Mouse (Mus musculus) lung, postnatal 0 days (tissue): ENCODE results near the gene Sigirr. TPM values are rescaled to one million over a fixed set of nuclear protein-coding genes. Genes with fewer than 3 reads are reported as not detected.

ENCODE experiments used
- ATAC-seq: fragments of 200-750 bp; cut with Nextera tagmentation; 2 replicates; pipeline ENCODE4 v1.8.0; 2017; ENCODE audit warnings: moderate library complexity
- DNase-seq: peaks from one replicate; pipeline ENCODE4 v3.0.0-alpha.2; 2016; ENCODE audit warnings: low spot score
- H3K27ac ChIP-seq: fragments of 300-500 bp; sonication (generic); 2 replicates; pipeline ENCODE4 v1.5.1; 2014; ENCODE audit warnings: antibody characterized with exemption, mild to moderate bottlenecking, low read length, mixed read lengths
- H3K27me3 ChIP-seq: fragments of 300-500 bp; sonication (generic); replicated peaks from 2 replicates; pipeline ENCODE4 v1.6.1; 2014; ENCODE audit warnings: low read length, mixed read lengths; ENCODE audit not compliant: insufficient read depth
- H3K36me3 ChIP-seq: fragments of 300-500 bp; sonication (generic); 2 replicates; pipeline ENCODE4 v1.6.1; 2014; ENCODE audit warnings: low read length, mixed read lengths; ENCODE audit not compliant: insufficient read depth
- H3K4me1 ChIP-seq: fragments of 300-500 bp; sonication (generic); 2 replicates; pipeline ENCODE4 v1.6.1; 2014; ENCODE audit warnings: antibody characterized with exemption, low read depth, low read length, mixed read lengths; ENCODE audit not compliant: insufficient read depth
- H3K4me2 ChIP-seq: fragments of 300-500 bp; sonication (generic); replicated peaks from 2 replicates; pipeline ENCODE4 v1.6.1; 2014; ENCODE audit warnings: low read depth, mild to moderate bottlenecking, low read length, moderate library complexity, mixed read lengths
- H3K4me3 ChIP-seq: fragments of 300-500 bp; sonication (generic); 2 replicates; pipeline ENCODE4 v1.5.1; 2014; ENCODE audit warnings: low read depth, low read length
- H3K9ac ChIP-seq: fragments of 300-500 bp; sonication (generic); replicated peaks from 2 replicates; pipeline ENCODE4 v1.6.1; 2014; ENCODE audit warnings: low read depth, mild to moderate bottlenecking
- H3K9me3 ChIP-seq: fragments of 300-500 bp; sonication (generic); 2 replicates; pipeline ENCODE4 v1.6.1; 2016; ENCODE audit warnings: low read length, mixed read lengths
- CTCF ChIP-seq: IDR thresholded peaks from 2 replicates; pipeline ENCODE4 v1.5.1; 2016; ENCODE audit warnings: antibody characterized with exemption, mild to moderate bottlenecking
- EP300 ChIP-seq: IDR thresholded peaks from 2 replicates; pipeline ENCODE4 v1.6.1; 2016; ENCODE audit warnings: antibody characterized with exemption, mild to moderate bottlenecking, control low read depth
- WGBS: fragments of 180-500 bp; shearing (Covaris S2); extraction: QIAGEN DNeasy Blood & Tissue Kit; methylation state at CpG from one replicate; pipeline ENCODE4 v1.1.7; 2014; 5-methylcytosine and 5-hydroxymethylcytosine counted together
- polyA plus RNA-seq: library from polyadenylated mRNA; unstranded; fragments of >200 nt; fragmentation: Nextera tagmentation; extraction: Ambion mirVana; gene quantifications from 2 replicates; pipeline ENCODE4 v1.2.1, GENCODE M21; 2015

Sigirr gene
- polyA plus RNA-seq, 1 experiment from 2014 or later: 27.1 TPM

GRCm38 (mm10) chr7:141052016-141052415 lies 48.4 kb downstream of the Sigirr start:
- DNase-seq (no peak), ATAC-seq (no peak)
- Histone ChIP-seq H3K4me2 (no peak overlapping the region), H3K36me3 (no peaks in the 10 kb centered on the region), H3K9me3 (no peaks in the 10 kb centered on the region), H3K4me3 (no peak overlapping the region), H3K9ac (no peak overlapping the region), H3K27ac (no peak overlapping the region), H3K27me3 (no peaks in the 10 kb centered on the region), H3K4me1 (peaks cover 3% of the 10 kb centered on the region; the same call in 1 of the 2 replicates)
- TF ChIP-seq EP300 (no peak), CTCF (no peak)
- WGBS: 81% methylated on average over 4 of the region's 4 CpGs

DNA sequence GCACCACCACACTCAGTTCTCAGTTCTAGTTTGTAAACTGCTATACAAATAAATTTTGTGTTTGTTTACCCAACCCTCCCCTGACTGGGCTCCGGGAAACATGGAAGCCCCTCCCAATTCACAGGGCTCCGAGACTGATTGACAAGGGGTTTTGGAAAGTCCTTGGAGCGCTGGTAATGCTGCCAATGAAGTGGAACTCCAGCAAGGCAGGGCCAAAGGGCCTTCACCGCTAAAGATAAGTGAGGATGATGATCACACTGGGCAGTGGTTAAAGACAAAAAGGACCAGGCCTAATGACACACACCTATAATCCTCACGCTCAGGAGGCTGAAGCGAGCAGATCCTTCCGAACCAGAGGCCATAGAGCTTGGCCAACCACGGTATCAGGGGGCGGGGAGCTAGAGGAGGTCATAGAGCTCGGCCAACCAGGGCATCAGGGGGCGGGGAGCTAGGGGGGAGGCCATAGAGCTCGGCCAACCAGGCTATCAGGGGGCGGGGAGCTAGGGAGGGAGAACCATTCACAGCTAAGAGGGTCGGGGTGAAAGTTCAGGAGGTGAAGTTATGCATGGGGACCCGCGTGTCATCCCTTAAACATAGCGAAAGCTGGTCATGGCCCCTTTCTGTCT lies 49.2 kb downstream of the Sigirr start:
- ATAC-seq (no peak), DNase-seq (no peak)
- no peaks in the 10 kb centered on the region for H3K9me3 ChIP-seq
- H3K4me3 ChIP-seq: no peak overlapping the region
- H3K9ac ChIP-seq: no peak overlapping the region
- TF ChIP-seq CTCF (no peak), EP300 (no peak)
- no peaks in the 10 kb centered on the region for H3K27me3 ChIP-seq
- 65% methylated on average over 17 of the region's 17 CpGs for WGBS
- no peak overlapping the region for H3K27ac ChIP-seq
- no peak overlapping the region for H3K4me2 ChIP-seq
- H3K4me1 ChIP-seq: peaks cover 3% of the 10 kb centered on the region; the same call in 1 of the 2 replicates
- no peaks in the 10 kb centered on the region for H3K36me3 ChIP-seq

- DNase-seq (no peak), ATAC-seq (no peak)
- H3K27me3 ChIP-seq: no peaks in the 10 kb centered on the region
- H3K4me1 ChIP-seq: peaks cover 3% of the 10 kb centered on the region; the same call in 1 of the 2 replicates
- H3K9ac ChIP-seq: no peak overlapping the region
- H3K4me2 ChIP-seq: no peak overlapping the region
- no peaks in the 10 kb centered on the region for H3K36me3 ChIP-seq
- no peak overlapping the region for H3K27ac ChIP-seq
- no peaks in the 10 kb centered on the region for H3K9me3 ChIP-seq
- no peak overlapping the region for H3K4me3 ChIP-seq
- no peak for TF ChIP-seq CTCF
- TF ChIP-seq EP300: no peak
- 74% methylated on average over 2 of the region's 2 CpGs for WGBS
Measured at GRCm38 (mm10) chr7:141049326-141049725, 51.0 kb downstream of the Sigirr start.

GRCm38 (mm10) chr7:141048226-141049218 lies 51.9 kb downstream of the Sigirr start:
- Histone ChIP-seq H3K4me3 (peak overlapping the region; percentile 23), H3K27ac (peak overlapping the region; percentile 96), H3K27me3 (no peaks in the 10 kb centered on the region), H3K9ac (no peak overlapping the region), H3K4me2 (peak overlapping the region; percentile 68), H3K9me3 (no peaks in the 10 kb centered on the region), H3K36me3 (no peaks in the 10 kb centered on the region), H3K4me1 (peaks cover 3% of the 10 kb centered on the region; the same call in 1 of the 2 replicates)
- WGBS: 6% methylated on average over 21 of the region's 21 CpGs
- TF ChIP-seq CTCF (peak; percentile 93), EP300 (peak; percentile 39)
- DNase-seq (peak; percentile 98), ATAC-seq (peak; percentile 88)

DNA sequence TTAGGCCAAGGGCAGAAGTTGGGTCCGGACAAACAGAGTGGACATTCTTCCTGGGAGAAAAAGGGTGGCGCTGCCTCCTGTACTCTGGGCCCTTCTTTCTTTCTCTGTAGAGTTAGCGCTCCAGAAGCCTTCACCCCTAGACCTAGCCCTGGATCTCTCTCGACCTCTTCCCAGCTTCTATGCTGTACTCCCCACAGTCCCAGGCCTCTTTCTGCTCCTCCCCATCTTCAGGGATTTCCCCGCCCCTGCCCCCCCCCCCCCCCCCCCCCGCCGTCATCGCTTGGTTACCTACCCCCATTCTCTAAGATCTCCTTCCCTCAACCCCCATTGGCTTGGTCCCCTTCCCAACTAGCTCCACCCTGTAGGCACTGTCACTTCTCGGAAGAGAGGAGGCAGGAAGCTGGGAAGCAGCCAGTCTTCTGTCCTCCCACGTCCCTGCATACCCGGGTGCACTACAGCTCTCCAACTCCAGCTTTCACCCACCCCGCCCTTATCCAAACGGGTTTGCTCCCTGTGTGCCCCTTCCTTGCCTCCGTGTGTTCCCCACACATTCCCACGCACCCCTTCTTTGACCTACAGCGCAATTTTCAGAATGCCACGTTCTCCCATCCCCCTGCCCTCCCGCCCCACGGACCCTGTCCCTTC lies 52.7 kb downstream of the Sigirr start:
- Histone ChIP-seq H3K4me1 (peaks cover 3% of the 10 kb centered on the region; the same call in 1 of the 2 replicates), H3K9ac (no peak overlapping the region), H3K4me2 (peak overlapping the region; percentile 68), H3K9me3 (no peaks in the 10 kb centered on the region), H3K4me3 (peak overlapping the region; percentile 23), H3K27ac (peak overlapping the region; percentile 96), H3K27me3 (no peaks in the 10 kb centered on the region), H3K36me3 (no peaks in the 10 kb centered on the region)
- ATAC-seq (peak; percentile 93), DNase-seq (peak; percentile 97)
- 7% methylated on average over 14 of the region's 19 CpGs for WGBS
- TF ChIP-seq CTCF: no peak
- TF ChIP-seq EP300: peak; percentile 58
